Mouse (Mus musculus): ENCODE results near the gene Gm5538. TPM values are rescaled to one million over a fixed set of nuclear protein-coding genes. Genes with fewer than 3 reads are reported as not detected.

Gm5538 gene
- total RNA-seq (2017): not detected in 2 replicates

- ATAC-seq (replicated peaks in 1 of 2; ENCODE audit: insufficient read depth in 1 of 2, low FRiP score in 2 of 2, low TSS enrichment in 1 of 2, low read depth in 1 of 2, poor library complexity in 2 of 2, severe bottlenecking in 2 of 2): no peak
Measured at GRCm38 (mm10) chr3:59729490-59729889, at the start of gene Gm5538. Gene Gm5538, plus strand, starts transcription at chr3:59729790.

DNA sequence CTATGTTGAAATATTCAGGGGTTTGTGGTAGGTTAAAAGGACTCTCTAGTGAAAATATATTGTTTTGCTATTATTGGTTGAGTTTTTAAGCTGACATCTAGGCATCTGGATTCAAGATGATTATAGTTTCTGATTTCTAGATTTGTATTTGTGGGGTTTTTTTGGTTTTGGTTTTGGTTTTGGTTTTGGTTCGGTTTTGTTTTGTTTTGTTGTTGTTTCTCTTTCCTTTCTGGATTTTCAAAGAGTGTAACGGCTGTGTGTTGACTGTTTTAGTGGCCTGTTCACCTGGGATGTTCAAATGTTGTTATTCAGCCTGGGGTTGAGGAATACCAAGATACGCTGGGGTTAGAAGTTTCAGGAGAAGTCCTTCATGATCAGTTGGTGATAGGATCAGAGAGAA lies 32.2 kb upstream of the Gm5538 start:
- ATAC-seq (replicated peaks in 1 of 2; ENCODE audit: insufficient read depth in 1 of 2, low FRiP score in 2 of 2, low TSS enrichment in 1 of 2, low read depth in 1 of 2, poor library complexity in 2 of 2, severe bottlenecking in 2 of 2): no peak

- no peak for ATAC-seq (replicated peaks in 1 of 2; ENCODE audit: insufficient read depth in 1 of 2, low FRiP score in 2 of 2, low TSS enrichment in 1 of 2, low read depth in 1 of 2, poor library complexity in 2 of 2, severe bottlenecking in 2 of 2)
Measured at GRCm38 (mm10) chr3:59702614-59703110, 26.9 kb upstream of the Gm5538 start.

DNA sequence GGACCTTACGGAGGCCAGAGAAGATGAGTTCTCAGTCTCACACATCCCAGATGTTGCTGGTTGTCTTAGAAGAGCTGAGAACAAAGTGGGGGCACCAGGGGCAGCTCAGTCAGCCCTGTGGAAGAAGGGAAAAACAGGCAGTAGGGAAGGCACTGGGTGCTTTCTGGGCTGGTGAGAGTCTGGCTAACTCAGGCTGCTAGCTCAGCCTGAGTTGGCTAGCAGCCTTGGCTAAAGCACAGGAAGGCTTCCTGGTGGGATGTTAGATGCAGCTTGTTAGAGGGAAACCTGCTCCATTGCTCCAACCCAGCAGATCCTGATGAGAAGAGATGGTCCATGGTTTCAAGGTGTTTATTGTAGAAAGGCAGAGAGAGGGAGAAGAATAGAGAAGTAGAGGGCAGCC lies 10.3 kb downstream of the Gm5538 start:
- ATAC-seq (replicated peaks in 1 of 2; ENCODE audit: insufficient read depth in 1 of 2, low FRiP score in 2 of 2, low TSS enrichment in 1 of 2, low read depth in 1 of 2, poor library complexity in 2 of 2, severe bottlenecking in 2 of 2): no peak

DNA sequence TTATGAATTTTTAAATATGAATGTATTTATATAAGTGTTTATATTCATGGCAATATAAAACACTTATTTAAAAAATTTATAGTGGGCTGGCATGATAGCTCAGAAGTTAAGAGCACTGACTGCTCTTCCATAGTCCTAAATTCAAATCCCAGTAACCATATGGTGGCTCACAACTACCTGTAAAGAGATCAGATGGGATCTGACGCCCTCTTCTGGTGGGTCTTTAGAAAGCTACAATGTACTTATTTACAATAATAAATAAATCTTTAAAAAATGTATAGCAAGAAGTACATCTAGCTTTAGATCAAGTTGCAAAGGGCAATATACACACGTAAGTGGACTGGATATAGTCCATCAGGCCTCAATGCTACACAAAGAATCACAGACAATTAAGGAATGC lies 14.6 kb downstream of the Gm5538 start:
- no peak for ATAC-seq (replicated peaks in 1 of 2; ENCODE audit: insufficient read depth in 1 of 2, low FRiP score in 2 of 2, low TSS enrichment in 1 of 2, low read depth in 1 of 2, poor library complexity in 2 of 2, severe bottlenecking in 2 of 2)

Other genes starting within 250 kb of the Gm5538 start
- gene Gm8298, start 131.3 kb downstream of the Gm5538 start, total RNA-seq (2017): not detected in 2 replicates
- gene C130079G13Rik, start 195.4 kb downstream of the Gm5538 start, total RNA-seq (2017): not detected in 2 replicates